Mouse (Mus musculus) yolk sac, embryonic 10.5 days (tissue): ENCODE results near the gene Gm29276.
"Not testable (repeated sequence)": the region's sequence is repeated elsewhere in the genome, so short reads cannot be mapped to it uniquely, and the experiment has no call there.

Experiments
- DNase-seq: peaks from one replicate; pipeline ENCODE4 v3.0.0-alpha.2; 2017; ENCODE audit warnings: low spot score

Gm29276 gene

GRCm38 (mm10) chrY:42582150-42582549, at the start of gene Gm29276:
Gm29276 (minus strand) TSS chrY:42582250.
- not testable (repeated sequence) for DNase-seq
